Mouse (Mus musculus) thymus, postnatal 10 days (tissue): ENCODE data around the gene Padi2.

Source experiments
- DNase-seq, 2 experiments: peaks; one replicate each; pipeline ENCODE4 v3.0.0; 2021; ENCODE audit warnings: low spot score in 2 of 2

The Padi2 gene

GRCm38 (mm10) chr4:140906076-140906826 lies at the start of gene Padi2:
Gene Padi2 (plus strand): TSS chr4:140906344.
- DNase-seq: peak; percentile 85 to 90

DNA sequence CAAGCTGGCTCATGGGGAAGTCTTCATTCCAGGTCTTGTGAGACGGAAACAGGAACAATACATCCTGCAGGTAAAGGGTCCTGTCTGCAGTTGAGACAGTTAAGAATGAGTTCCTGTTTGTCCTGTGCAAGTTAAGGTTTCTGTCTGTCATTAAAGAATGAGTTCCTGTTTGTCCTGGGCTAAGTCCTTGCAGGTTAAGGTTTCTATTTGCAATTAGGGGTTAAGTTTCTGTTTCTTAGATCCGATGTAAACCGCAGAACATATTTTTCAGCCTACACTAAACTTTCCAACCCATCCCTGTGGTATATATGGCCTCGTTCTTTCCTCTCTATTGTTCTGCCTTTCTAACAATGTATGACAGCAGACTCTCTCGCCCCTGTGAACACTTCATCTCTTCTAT lies 49.1 kb upstream of the Padi2 start:
- no peak for DNase-seq

- DNase-seq: no peak
Observed at GRCm38 (mm10) chr4:140857813-140858212, 48.3 kb upstream of the Padi2 start.

- no peak for DNase-seq
Observed at GRCm38 (mm10) chr4:140859291-140859690, 46.9 kb upstream of the Padi2 start.

DNA sequence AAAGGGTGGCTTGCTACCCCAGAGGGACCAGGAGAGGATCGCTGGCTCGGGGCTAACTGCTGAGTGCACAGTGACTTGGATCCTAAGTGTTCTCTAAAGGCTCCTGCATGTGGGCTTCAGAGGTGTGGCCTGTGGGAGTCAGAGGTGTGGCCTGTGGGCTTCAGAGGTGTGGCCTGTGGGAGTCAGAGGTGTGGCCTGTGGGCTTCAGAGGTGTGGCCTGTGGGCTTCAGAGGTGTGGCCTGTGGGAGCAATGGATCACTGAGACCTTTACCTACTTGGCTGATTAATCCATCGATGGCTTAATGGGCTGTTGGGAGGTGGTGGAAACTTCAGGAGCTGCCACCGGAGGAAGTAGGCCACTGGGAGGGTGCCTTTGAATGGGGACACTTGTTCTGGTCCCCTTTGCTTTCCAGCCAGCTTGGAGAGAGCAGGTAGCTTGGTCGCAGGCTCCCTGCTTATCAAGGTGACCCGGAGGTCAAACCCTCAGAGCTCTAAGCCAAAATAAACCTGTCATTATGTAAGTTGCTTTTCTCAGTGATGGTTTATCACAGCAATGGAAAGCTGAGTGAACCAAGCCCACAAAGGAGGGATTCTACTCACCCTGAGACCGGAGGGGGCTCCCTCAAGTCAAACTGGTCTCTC lies 45.9 kb upstream of the Padi2 start:
- DNase-seq: no peak

DNA sequence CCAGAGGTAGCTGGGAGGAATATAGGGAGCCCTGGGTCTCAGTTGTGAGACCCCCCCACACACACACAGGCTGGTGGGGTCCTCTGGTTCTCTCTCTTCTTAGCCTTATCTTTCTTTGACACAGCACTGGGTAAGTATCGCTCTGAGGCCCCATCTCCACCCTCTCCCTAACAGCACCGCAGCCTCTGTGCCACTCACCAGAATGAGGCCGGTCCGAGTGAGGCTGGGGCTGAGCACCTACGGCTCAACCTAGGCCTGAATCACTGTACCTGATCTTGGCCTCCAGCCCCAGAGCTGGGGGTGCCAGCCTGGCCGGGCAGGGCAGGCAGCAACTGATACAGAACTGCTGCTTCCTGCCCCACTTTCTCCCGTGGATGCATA lies 45.4 kb upstream of the Padi2 start:
- DNase-seq: no peak

DNA sequence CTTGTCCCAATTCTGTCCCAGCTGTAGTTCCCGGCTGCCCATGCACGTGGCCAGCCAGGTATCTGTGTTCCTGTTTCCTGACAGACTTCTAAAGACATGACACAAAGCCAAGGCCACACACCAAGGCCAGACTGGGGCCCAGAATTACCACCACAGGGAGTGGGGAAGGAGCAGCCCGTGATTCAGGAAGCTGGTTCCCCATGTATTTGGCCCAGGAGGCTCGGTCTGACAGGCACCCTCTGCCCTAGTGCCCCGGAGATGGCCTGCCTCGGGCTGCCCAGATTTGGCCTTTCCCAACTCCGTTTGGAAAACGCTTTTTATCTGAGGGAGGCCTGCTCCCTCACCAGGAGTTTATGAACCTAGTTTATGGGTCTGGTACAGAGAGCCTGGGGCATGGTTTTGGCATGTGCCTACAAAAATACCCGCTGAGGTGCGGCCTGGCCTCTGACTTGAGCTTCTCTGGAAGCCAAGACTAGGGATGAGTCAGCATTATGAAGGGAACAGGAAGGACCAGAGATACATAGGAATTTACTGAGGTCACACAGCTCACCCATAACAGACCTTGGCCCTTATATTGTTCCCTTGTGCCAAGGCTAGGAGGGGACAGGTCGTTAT lies 44.0 kb upstream of the Padi2 start:
- DNase-seq: no peak

DNA sequence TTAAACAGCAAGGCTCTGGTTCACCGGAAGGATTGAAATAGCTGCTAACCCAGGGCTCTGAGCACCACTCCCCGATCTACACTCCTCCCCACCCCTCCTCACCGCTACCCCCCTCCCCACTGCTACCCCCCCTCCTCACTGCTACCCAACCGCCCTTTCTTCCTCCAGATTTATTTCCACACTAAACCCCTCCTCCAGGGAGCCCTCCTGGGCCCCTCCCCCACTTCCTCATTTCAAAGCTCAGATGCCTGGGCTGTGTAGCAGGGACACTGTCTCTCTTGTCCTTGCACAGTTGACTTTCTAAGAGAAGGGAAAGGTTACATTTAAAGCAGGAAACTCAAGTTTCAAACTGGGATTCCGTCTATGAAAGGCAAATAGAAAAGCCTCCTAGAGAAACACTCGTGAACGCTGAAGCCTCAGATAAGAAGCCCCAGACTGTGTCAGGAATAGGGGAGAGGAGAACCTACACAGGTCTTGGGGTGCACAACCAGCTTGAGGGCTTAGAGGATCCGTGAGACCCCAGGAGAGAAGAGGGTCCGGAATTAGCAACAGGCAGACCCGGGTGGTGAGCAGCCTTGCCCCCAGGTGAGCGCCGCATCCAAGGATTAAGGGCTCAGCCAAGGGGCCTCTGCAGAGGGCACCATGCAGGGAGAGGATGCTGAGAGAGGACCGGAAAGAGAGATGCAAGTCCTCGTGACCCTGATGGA lies 37.5 kb upstream of the Padi2 start:
- DNase-seq: peak; percentile 44 to 47

GRCm38 (mm10) chr4:140869945-140870344 lies 36.2 kb upstream of the Padi2 start:
- DNase-seq: no peak

GRCm38 (mm10) chr4:140870876-140871275 lies 35.3 kb upstream of the Padi2 start:
- no peak for DNase-seq

GRCm38 (mm10) chr4:140871376-140871775 lies 34.8 kb upstream of the Padi2 start:
- DNase-seq: no peak

DNA sequence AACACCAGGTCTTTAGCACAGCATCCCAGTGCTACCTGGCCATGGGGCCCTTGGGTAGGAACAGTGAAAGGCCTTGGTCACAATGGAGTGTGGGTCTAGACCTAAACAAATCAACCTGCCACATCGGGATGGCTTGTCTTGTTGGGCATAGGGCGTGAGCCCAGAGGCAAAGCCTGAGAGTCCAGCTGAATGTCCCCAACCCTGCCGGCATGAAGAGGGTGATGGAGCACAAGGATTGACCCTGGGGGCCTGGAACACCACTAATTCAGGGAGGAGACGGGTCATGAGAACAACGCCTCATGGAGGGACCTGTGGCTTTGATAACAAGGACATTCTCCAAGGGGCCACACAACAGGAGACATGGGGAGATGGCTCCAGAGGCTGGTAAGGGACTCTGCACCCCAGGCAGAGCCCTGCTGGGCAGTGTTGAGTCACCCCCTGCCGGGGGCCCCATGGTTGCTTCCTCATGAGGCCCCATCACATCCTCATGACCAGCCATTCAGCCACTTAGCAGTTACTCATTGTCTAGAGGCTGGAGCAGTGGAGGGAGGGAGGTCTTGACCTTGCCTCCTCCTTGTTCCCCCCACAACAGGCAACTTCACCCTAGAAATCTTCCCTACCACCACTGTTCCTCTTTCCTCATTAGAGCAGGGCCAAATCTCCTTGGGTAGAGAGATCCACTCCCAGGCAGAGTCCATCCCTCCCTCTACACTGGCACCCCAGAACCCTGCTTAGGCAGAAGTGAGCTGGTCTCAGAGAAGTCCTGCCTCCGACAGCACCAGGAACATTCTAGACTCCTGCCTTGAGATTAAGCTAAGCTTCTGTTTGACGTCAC lies 34.1 kb upstream of the Padi2 start:
- DNase-seq: no peak

- no peak for DNase-seq
Observed at GRCm38 (mm10) chr4:140872686-140872992, 33.5 kb upstream of the Padi2 start.

DNA sequence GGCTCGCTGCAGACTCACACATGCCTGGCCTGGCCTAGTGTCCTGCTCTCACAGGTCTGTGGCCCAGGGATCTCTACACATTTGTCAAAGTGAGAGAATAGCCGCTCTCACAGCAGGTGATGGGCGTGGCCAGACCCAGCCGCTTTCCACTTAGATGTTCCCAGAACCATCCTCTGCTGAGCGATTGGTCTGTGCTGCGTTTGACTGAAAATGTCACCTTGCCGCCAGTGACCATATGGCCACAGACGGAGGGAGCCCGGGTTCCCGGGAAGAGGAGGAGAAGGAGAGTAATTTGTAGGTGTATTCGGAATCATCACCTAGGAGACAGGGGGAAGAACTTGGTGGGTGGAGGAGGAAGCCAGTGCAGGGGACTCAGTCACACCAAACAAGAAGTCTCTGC lies 33.1 kb upstream of the Padi2 start:
- no peak for DNase-seq

DNA sequence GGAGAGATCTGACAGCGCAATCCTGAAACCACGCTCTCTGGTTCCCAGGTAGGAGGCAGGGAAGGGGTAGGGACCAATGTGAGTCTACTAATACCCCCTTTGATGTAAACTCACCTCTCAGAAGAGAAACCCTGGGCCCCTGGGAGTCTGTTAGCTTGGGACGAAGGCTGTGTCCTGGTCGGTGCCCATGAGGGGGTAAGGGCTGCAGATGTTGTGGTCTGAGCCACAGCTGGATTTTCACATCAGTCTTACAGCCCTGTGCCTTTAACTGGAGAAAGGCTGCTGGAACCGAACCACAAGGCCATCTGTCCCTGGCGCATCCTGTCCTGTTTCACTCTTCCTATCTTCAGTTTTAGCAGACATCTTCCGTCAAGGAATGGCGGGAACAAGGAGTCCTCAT lies 30.0 kb upstream of the Padi2 start:
- no peak for DNase-seq

GRCm38 (mm10) chr4:140876681-140877080 lies 29.5 kb upstream of the Padi2 start:
- DNase-seq: no peak

DNA sequence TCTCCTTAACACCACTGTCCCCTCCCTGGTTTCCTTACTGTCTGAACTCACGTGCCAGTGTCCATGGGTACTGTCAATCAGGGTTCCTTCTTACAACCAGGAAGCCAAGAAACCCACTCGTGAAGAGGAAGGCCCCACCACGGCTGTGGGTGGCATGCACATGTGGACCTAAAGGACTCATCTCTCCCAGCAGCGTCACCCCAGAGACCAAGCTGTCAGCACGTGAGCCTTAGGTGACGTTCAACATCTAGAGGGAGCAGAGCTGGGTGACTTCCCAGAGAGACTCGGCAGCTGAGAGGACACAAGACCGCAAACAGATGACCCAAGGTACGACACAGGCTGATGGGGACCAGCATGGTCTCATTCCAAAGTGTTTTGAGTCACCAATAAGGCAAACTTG lies 28.7 kb upstream of the Padi2 start:
- no peak for DNase-seq

GRCm38 (mm10) chr4:140878655-140879054 lies 27.5 kb upstream of the Padi2 start:
- DNase-seq: no peak

DNA sequence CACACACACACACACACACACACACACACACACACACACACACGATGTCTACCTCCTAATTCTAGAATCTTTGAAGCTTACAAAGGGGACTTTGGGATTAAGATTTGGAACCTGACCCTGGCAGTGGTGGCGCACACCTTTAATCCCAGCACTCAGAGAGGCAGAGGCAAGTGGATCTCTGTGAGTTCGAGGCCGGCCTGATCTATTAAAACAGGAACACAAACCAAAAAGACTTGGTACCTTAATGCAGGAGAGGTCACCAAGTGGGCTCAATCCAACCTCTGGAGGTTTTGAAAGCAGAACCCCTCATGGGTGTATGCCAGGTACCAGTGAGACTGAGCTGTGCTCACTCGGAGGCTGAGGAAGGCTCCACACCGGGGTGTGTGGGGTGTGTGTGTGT lies 27.0 kb upstream of the Padi2 start:
- DNase-seq: no peak

- DNase-seq: no peak
Observed at GRCm38 (mm10) chr4:140879739-140880138, 26.4 kb upstream of the Padi2 start.

GRCm38 (mm10) chr4:140880207-140880606 lies 25.9 kb upstream of the Padi2 start:
- DNase-seq: no peak
